Comparison of ENCODE assay signal across 24 mouse cellular contexts in the genomic region with DNA sequence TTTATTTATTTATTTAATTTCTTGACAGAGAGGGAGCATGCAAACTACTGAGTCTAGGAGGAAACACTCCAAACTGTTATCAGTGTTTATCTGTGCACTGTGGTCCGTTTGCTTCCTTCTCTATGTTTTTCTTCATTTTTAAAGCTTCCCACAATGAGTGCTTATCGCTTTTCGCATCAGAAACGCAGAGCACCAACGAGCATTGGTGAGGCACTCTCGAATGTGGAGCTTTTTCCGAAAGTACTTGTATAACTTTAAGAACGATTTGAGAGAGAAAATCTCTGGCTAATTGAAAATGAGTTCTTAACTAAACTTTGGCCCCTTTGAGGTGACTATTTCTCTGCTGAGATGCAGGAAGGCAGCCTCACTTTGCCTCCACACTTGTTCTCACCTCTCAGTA. TPM values are rescaled to one million over a fixed set of nuclear protein-coding genes. Genes with fewer than 3 reads are reported as not detected.
"Had no signal": no experiment of that assay in that cellular context is flagged by ENCODE, and none has a peak within 500 bp of the region (broad histone marks: within the 10 kb centered on the region; RNA-seq: fewer than 3 reads in every experiment).

No protein-coding gene starts in this region.

- H3K4me1 ChIP-seq: limb, embryonic 10.5 days; limb, embryonic 13.5 days; liver, embryonic 13.5 days; midbrain, embryonic 12.5 days; midbrain, embryonic 15.5 days; neural tube, embryonic 13.5 days had no signal

- H3K9ac ChIP-seq: limb, embryonic 13.5 days; liver, embryonic 13.5 days; midbrain, embryonic 12.5 days; midbrain, embryonic 15.5 days; neural tube, embryonic 13.5 days had no signal

- H3K27ac ChIP-seq: kidney, postnatal 0 days; layer of hippocampus, adult 2 months; limb, embryonic 10.5 days; limb, embryonic 13.5 days; liver, embryonic 13.5 days; macrophage; midbrain, embryonic 12.5 days; midbrain, embryonic 15.5 days; neural tube, embryonic 13.5 days; stomach, postnatal 0 days had no signal

- H3K9me3 ChIP-seq: limb, embryonic 10.5 days; limb, embryonic 13.5 days; liver, embryonic 13.5 days; midbrain, embryonic 12.5 days; midbrain, embryonic 15.5 days; neural tube, embryonic 13.5 days had no signal

- ATAC-seq: midbrain, embryonic 15.5 days had no signal

- H3K4me2 ChIP-seq: limb, embryonic 13.5 days; liver, embryonic 13.5 days; midbrain, embryonic 12.5 days; midbrain, embryonic 15.5 days; neural tube, embryonic 13.5 days had no signal

- H3K4me3 ChIP-seq: layer of hippocampus, adult 2 months; limb, embryonic 10.5 days; limb, embryonic 13.5 days; liver, embryonic 13.5 days; midbrain, embryonic 12.5 days; midbrain, embryonic 15.5 days; neural tube, embryonic 13.5 days had no signal

- DNase-seq: kidney, adult 2 months; kidney, postnatal 25 days; layer of hippocampus, adult 9-11 months; liver, embryonic 13.5 days; lung, adult 2 months; retina, postnatal 1 day; right cerebral cortex, postnatal 25 days had no signal

- H3K36me3 ChIP-seq: limb, embryonic 10.5 days; limb, embryonic 13.5 days; liver, embryonic 13.5 days; midbrain, embryonic 12.5 days; midbrain, embryonic 15.5 days; neural tube, embryonic 13.5 days had no signal

- H3K27me3 ChIP-seq: limb, embryonic 13.5 days; liver, embryonic 13.5 days; midbrain, embryonic 12.5 days; midbrain, embryonic 15.5 days; neural tube, embryonic 13.5 days had no signal

RNA-seq across cellular contexts. Expression of a gene that starts 24.6 kb away (rescaled TPM):
- total RNA-seq: layer of hippocampus, adult 2 months; layer of hippocampus, postnatal 25 days; left cerebral cortex, adult 18-20 months; left cerebral cortex, postnatal 25 days had no signal
- polyA plus RNA-seq: kidney, embryonic 14.5 days; kidney, postnatal 0 days; limb, embryonic 10.5 days; limb, embryonic 13.5 days; liver, adult 2 months; liver, embryonic 13.5 days; liver, embryonic 16.5 days; lung, embryonic 16.5 days; macrophage; midbrain, embryonic 12.5 days; midbrain, embryonic 15.5 days; neural tube, embryonic 13.5 days; stomach, embryonic 14.5 days; stomach, postnatal 0 days had no signal
